Mouse (Mus musculus): ENCODE data around the gene Syce3. TPM values are rescaled to one million over a fixed set of nuclear protein-coding genes. Genes with fewer than 3 reads are reported as not detected.

Gene Syce3
- polyA plus RNA-seq, 1 experiment from 2014 or later = not detected

GRCm38 (mm10) chr15:89351302-89351701 is 59.0 kb downstream of the Syce3 start:
- 88% methylated on average over 15 of the region's 15 CpGs for WGBS (ENCODE audit: insufficient replicate concordance)
- peaks cover 17% of the 10 kb centered on the region for H3K4me1 ChIP-seq (replicated peaks)
- no peaks in the 10 kb centered on the region for H3K9me3 ChIP-seq (replicated peaks)
- no peaks in the 10 kb centered on the region for H3K27me3 ChIP-seq
- peaks cover 46% of the 10 kb centered on the region for H3K36me3 ChIP-seq (replicated peaks)
- no peak overlapping the region for H3K4me3 ChIP-seq (replicated peaks)
- no peak overlapping the region for H3K9ac ChIP-seq
- H3K4me2 ChIP-seq = no peak overlapping the region
- no peak overlapping the region for H3K27ac ChIP-seq (replicated peaks)
- no peak for ATAC-seq (ENCODE audit: insufficient read depth)

- Histone ChIP-seq H3K27me3 (no peaks in the 10 kb centered on the region), H3K4me2 (no peak overlapping the region), H3K4me3 (replicated peaks) (no peak overlapping the region), H3K9me3 (replicated peaks) (no peaks in the 10 kb centered on the region), H3K4me1 (replicated peaks) (peaks cover 17% of the 10 kb centered on the region), H3K27ac (replicated peaks) (no peak overlapping the region), H3K9ac (no peak overlapping the region), H3K36me3 (replicated peaks) (peaks cover 46% of the 10 kb centered on the region)
- no peak for ATAC-seq (ENCODE audit: insufficient read depth)
- 72% methylated on average over 5 of the region's 5 CpGs for WGBS (ENCODE audit: insufficient replicate concordance)
Observed at GRCm38 (mm10) chr15:89350447-89350846, 59.9 kb downstream of the Syce3 start.

GRCm38 (mm10) chr15:89343325-89343724 is 67.0 kb downstream of the Syce3 start:
- Histone ChIP-seq H3K9ac (no peak overlapping the region), H3K4me3 (replicated peaks) (no peak overlapping the region), H3K4me2 (no peak overlapping the region), H3K4me1 (replicated peaks) (no peaks in the 10 kb centered on the region), H3K27me3 (no peaks in the 10 kb centered on the region), H3K9me3 (replicated peaks) (no peaks in the 10 kb centered on the region), H3K27ac (replicated peaks) (no peak overlapping the region), H3K36me3 (replicated peaks) (no peaks in the 10 kb centered on the region)
- 59% methylated on average over 3 of the region's 3 CpGs for WGBS (ENCODE audit: insufficient replicate concordance)
- no peak for ATAC-seq (ENCODE audit: insufficient read depth)

GRCm38 (mm10) chr15:89341678-89342077 is 68.6 kb downstream of the Syce3 start:
- no peaks in the 10 kb centered on the region for H3K4me1 ChIP-seq (replicated peaks)
- H3K4me3 ChIP-seq (replicated peaks) = no peak overlapping the region
- H3K4me2 ChIP-seq = no peak overlapping the region
- H3K9me3 ChIP-seq (replicated peaks) = no peaks in the 10 kb centered on the region
- 53% methylated on average over 1 of the region's 1 CpGs for WGBS (ENCODE audit: insufficient replicate concordance)
- no peaks in the 10 kb centered on the region for H3K27me3 ChIP-seq
- ATAC-seq (ENCODE audit: insufficient read depth) = no peak
- H3K36me3 ChIP-seq (replicated peaks) = no peaks in the 10 kb centered on the region
- H3K9ac ChIP-seq = no peak overlapping the region
- no peak overlapping the region for H3K27ac ChIP-seq (replicated peaks)

Other genes starting within 250 kb of the Syce3 start
- gene Plxnb2, start 229.7 kb downstream of the Syce3 start, polyA plus RNA-seq (2015; fragmentation: Nextera tagmentation; extraction: Ambion mirVana) = 22.3 and 30.1 TPM in 2 replicates
- 3.3 and 3.5 TPM in 2 replicates for gene Dennd6b, start 214.0 kb downstream of the Syce3 start, polyA plus RNA-seq (2015; fragmentation: Nextera tagmentation; extraction: Ambion mirVana)
- gene Ppp6r2, start 198.9 kb downstream of the Syce3 start, polyA plus RNA-seq (2015; fragmentation: Nextera tagmentation; extraction: Ambion mirVana) = 14.9 and 16.3 TPM in 2 replicates
- gene Sbf1, start 95.2 kb downstream of the Syce3 start, polyA plus RNA-seq (2015; fragmentation: Nextera tagmentation; extraction: Ambion mirVana) = 21.4 and 28.6 TPM in 2 replicates
- gene Adm2, start 87.8 kb downstream of the Syce3 start, polyA plus RNA-seq (2015; fragmentation: Nextera tagmentation; extraction: Ambion mirVana) = 1.7 and 2.0 TPM in 2 replicates
- gene Miox, start 76.1 kb downstream of the Syce3 start, polyA plus RNA-seq (2015; fragmentation: Nextera tagmentation; extraction: Ambion mirVana) = 10.3 and 10.6 TPM in 2 replicates
- 30.9 and 35.3 TPM in 2 replicates for gene Lmf2, start 54.8 kb downstream of the Syce3 start, polyA plus RNA-seq (2015; fragmentation: Nextera tagmentation; extraction: Ambion mirVana)
- gene Ncaph2, start 54.8 kb downstream of the Syce3 start, polyA plus RNA-seq (2015; fragmentation: Nextera tagmentation; extraction: Ambion mirVana) = 110 and 115 TPM in 2 replicates
- gene Sco2, start 36.7 kb downstream of the Syce3 start, polyA plus RNA-seq (2015; fragmentation: Nextera tagmentation; extraction: Ambion mirVana) = 2.4 and 4.3 TPM in 2 replicates
- gene Tymp, start 33.5 kb downstream of the Syce3 start, polyA plus RNA-seq (2015; fragmentation: Nextera tagmentation; extraction: Ambion mirVana) = 0.40 TPM in 2 replicates
- 0.46 and 0.68 TPM in 2 replicates for gene Odf3b, start 31.2 kb downstream of the Syce3 start, polyA plus RNA-seq (2015; fragmentation: Nextera tagmentation; extraction: Ambion mirVana)
- not detected in 2 replicates for gene Klhdc7b, start 25.6 kb downstream of the Syce3 start, polyA plus RNA-seq (2015; fragmentation: Nextera tagmentation; extraction: Ambion mirVana)
- gene Cpt1b, start 15.4 kb upstream of the Syce3 start, polyA plus RNA-seq (2015; fragmentation: Nextera tagmentation; extraction: Ambion mirVana) = 2.6 and 3.1 TPM in 2 replicates
- 1.9 and 2.3 TPM in 2 replicates for gene C730034F03Rik, start 19.1 kb upstream of the Syce3 start, polyA plus RNA-seq (2015; fragmentation: Nextera tagmentation; extraction: Ambion mirVana)
- not detected in 2 replicates for gene Gm44502, start 19.2 kb upstream of the Syce3 start, polyA plus RNA-seq (2015; fragmentation: Nextera tagmentation; extraction: Ambion mirVana)
- gene Chkb, start 19.4 kb upstream of the Syce3 start, polyA plus RNA-seq (2015; fragmentation: Nextera tagmentation; extraction: Ambion mirVana) = 26.2 and 27.0 TPM in 2 replicates
- gene Mapk8ip2, start 43.4 kb upstream of the Syce3 start, polyA plus RNA-seq (2015; fragmentation: Nextera tagmentation; extraction: Ambion mirVana) = 0.02 and 0.05 TPM in 2 replicates
- gene Arsa, start 66.9 kb upstream of the Syce3 start, polyA plus RNA-seq (2015; fragmentation: Nextera tagmentation; extraction: Ambion mirVana) = 5.0 and 5.4 TPM in 2 replicates
- gene Shank3, start 89.1 kb upstream of the Syce3 start, polyA plus RNA-seq (2015; fragmentation: Nextera tagmentation; extraction: Ambion mirVana) = 0.51 and 0.93 TPM in 2 replicates
- gene Acr, start 157.8 kb upstream of the Syce3 start, polyA plus RNA-seq (2015; fragmentation: Nextera tagmentation; extraction: Ambion mirVana) = not detected in 2 replicates
- 5.0 and 5.6 TPM in 2 replicates for gene Rabl2, start 181.4 kb upstream of the Syce3 start, polyA plus RNA-seq (2015; fragmentation: Nextera tagmentation; extraction: Ambion mirVana)